Mouse (Mus musculus) kidney, embryonic 14.5 days (tissue): ENCODE measurements around the gene Tmem141. TPM values are rescaled to one million over a fixed set of nuclear protein-coding genes. Genes with fewer than 3 reads are reported as not detected.

Experiments used
- polyA plus RNA-seq: library from polyadenylated mRNA; unstranded; fragments of >200 nt; fragmentation: Nextera tagmentation; extraction: Ambion mirVana; gene quantifications from 2 replicates; pipeline ENCODE4 v1.2.1, GENCODE M21; 2014

Tmem141 gene
- polyA plus RNA-seq, 1 experiment from 2014 or later, result 24.3 TPM

Other genes with a start within 250 kb of the Tmem141 start
- gene Sapcd2, start 249.7 kb downstream of the Tmem141 start, polyA plus RNA-seq, result 45.1 and 47.2 TPM in 2 replicates
- gene Entpd2, start 226.1 kb downstream of the Tmem141 start, polyA plus RNA-seq, result 2.0 and 2.7 TPM in 2 replicates
- gene Npdc1, start 222.7 kb downstream of the Tmem141 start, polyA plus RNA-seq, result 32.8 and 34.0 TPM in 2 replicates
- gene Fut7, start 198.7 kb downstream of the Tmem141 start, polyA plus RNA-seq, result not detected in 2 replicates
- gene Abca2, start 193.3 kb downstream of the Tmem141 start, polyA plus RNA-seq, result 8.1 and 11.2 TPM in 2 replicates
- gene Clic3, start 165.2 kb downstream of the Tmem141 start, polyA plus RNA-seq, result 0.57 and 1.2 TPM in 2 replicates
- 23.5 and 23.9 TPM in 2 replicates for gene Paxx, start 160.9 kb downstream of the Tmem141 start, polyA plus RNA-seq
- 1.1 and 1.5 TPM in 2 replicates for gene Ptgds, start 152.0 kb downstream of the Tmem141 start, polyA plus RNA-seq
- gene Lcn12, start 128.1 kb downstream of the Tmem141 start, polyA plus RNA-seq, result not detected in 2 replicates
- 58.1 and 87.6 TPM in 2 replicates for gene Fbxw5, start 121.3 kb downstream of the Tmem141 start, polyA plus RNA-seq
- 7.9 and 9.8 TPM in 2 replicates for gene C8g, start 120.3 kb downstream of the Tmem141 start, polyA plus RNA-seq
- gene Traf2, start 75.1 kb downstream of the Tmem141 start, polyA plus RNA-seq, result 30.2 and 34.0 TPM in 2 replicates
- 314 and 436 TPM in 2 replicates for gene Edf1, start 64.2 kb downstream of the Tmem141 start, polyA plus RNA-seq
- gene Mamdc4, start 47.2 kb downstream of the Tmem141 start, polyA plus RNA-seq, result 3.3 and 7.5 TPM in 2 replicates
- gene Phpt1, start 46.8 kb downstream of the Tmem141 start, polyA plus RNA-seq, result 229 and 294 TPM in 2 replicates
- 0.07 and 0.18 TPM in 2 replicates for gene Ajm1, start 40.2 kb downstream of the Tmem141 start, polyA plus RNA-seq
- gene Rabl6, start 13.5 kb downstream of the Tmem141 start, polyA plus RNA-seq, result 59.6 and 81.1 TPM in 2 replicates
- 0.23 and 0.29 TPM in 2 replicates for gene Ccdc183, start 4.3 kb downstream of the Tmem141 start, polyA plus RNA-seq
- 1.6 and 1.9 TPM in 2 replicates for gene Fcna, start 6.0 kb upstream of the Tmem141 start, polyA plus RNA-seq
- not detected in 2 replicates for gene Lcn8, start 31.1 kb upstream of the Tmem141 start, polyA plus RNA-seq
- gene Lcn5, start 35.9 kb upstream of the Tmem141 start, polyA plus RNA-seq, result not detected in 2 replicates
- gene Lcn6, start 54.8 kb upstream of the Tmem141 start, polyA plus RNA-seq, result not detected in 2 replicates
- not detected in 2 replicates for gene Lcn10, start 60.7 kb upstream of the Tmem141 start, polyA plus RNA-seq
- gene Obp2a, start 78.0 kb upstream of the Tmem141 start, polyA plus RNA-seq, result not detected in 2 replicates
- 83.2 and 93.7 TPM in 2 replicates for gene Bmyc, start 84.7 kb upstream of the Tmem141 start, polyA plus RNA-seq
- not detected in 2 replicates for gene Obp2b, start 115.0 kb upstream of the Tmem141 start, polyA plus RNA-seq
- 0.45 TPM in 1 of 2 replicates, not detected in the other for gene Lcn3, start 143.6 kb upstream of the Tmem141 start, polyA plus RNA-seq
- not detected in 2 replicates for gene Lcn11, start 155.0 kb upstream of the Tmem141 start, polyA plus RNA-seq
- gene Gm13539, start 160.3 kb upstream of the Tmem141 start, polyA plus RNA-seq, result not detected in 2 replicates
- gene Glt6d1, start 193.8 kb upstream of the Tmem141 start, polyA plus RNA-seq, result not detected in 2 replicates
- gene Lcn9, start 201.1 kb upstream of the Tmem141 start, polyA plus RNA-seq, result not detected in 2 replicates
- not detected in 2 replicates for gene Sohlh1, start 225.2 kb upstream of the Tmem141 start, polyA plus RNA-seq
- 0.07 and 0.67 TPM in 2 replicates for gene Kcnt1, start 241.7 kb upstream of the Tmem141 start, polyA plus RNA-seq